Comparison of ENCODE assay signal across 9 mouse cellular contexts in the genomic region with DNA sequence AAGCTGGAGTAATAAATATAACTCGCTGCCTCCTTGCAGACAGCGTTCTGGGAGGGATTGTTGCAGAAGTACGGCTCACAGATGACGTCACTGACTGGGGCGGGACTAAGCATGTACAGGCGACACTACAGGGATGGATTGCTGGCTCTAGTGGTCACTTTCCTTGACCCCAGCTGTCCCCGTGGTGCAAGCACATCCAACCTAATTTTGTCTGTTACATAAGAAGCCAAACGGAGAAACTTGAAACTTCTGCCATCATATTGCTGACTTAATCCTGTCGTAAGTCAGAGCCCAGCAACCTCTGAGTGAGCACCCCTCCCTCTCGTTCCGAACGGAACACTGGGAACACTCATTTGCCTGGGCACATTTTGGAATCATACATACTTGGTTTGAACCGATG. TPM values are rescaled to one million over a fixed set of nuclear protein-coding genes. Genes with fewer than 3 reads are reported as not detected.
A peak's percentile ranks its signal among the peaks of the same experiment; 100 is the strongest.
DNase-seq lines count a peak whose midpoint lies in the region; ATAC-seq and TF ChIP-seq lines count a peak whose summit lies in the region.
"Had no signal": no experiment of that assay in that cellular context is flagged by ENCODE, and none has a peak within 500 bp of the region (broad histone marks: within the 10 kb centered on the region; RNA-seq: fewer than 3 reads in every experiment).

No protein-coding gene starts in this region.

- peak; percentile 34 for DNase-seq in 3134 (ENCODE audit: extremely low read depth, insufficient read length, low spot score)
- DNase-seq in brain, embryonic 14.5 days (ENCODE audit: low read depth), result peak; percentile 88
- DNase-seq in kidney, adult 9 months, result peak; percentile 60
- peak; percentile 73 for DNase-seq in limb, embryonic 14.5 days (ENCODE audit: low spot score)
- DNase-seq in midbrain, embryonic 14.5 days, result peak; percentile 82

- H3K4me3 ChIP-seq in embryonic fibroblast, embryonic 13.5 days (ENCODE audit: insufficient read depth, low read length), result peak overlapping the region; percentile 4; the same call in 1 of the 2 replicates
- H3K4me3 ChIP-seq in heart, embryonic 11.5 days (ENCODE audit: low read depth, low read length), result no peak overlapping the region
- peak overlapping the region; percentile 37 for H3K4me3 ChIP-seq in limb, embryonic 14.5 days (replicated peaks; ENCODE audit: low read length)
- peak overlapping the region; percentile 33 for H3K4me3 ChIP-seq in midbrain, embryonic 14.5 days (replicated peaks; ENCODE audit: low read depth, low read length)
- peak overlapping the region; percentile 36 for H3K4me3 ChIP-seq in stomach, embryonic 15.5 days (replicated peaks)

- TF ChIP-seq CTCF in brain, embryonic 14.5 days (IDR thresholded peaks at IDR 0.05; ENCODE audit: borderline replicate concordance, extremely low read depth, insufficient read depth, insufficient read length), result no peak
- no peak for TF ChIP-seq CTCF in embryonic fibroblast, embryonic 13.5 days (IDR thresholded peaks at IDR 0.05; ENCODE audit: borderline replicate concordance, insufficient read depth, low read length)

- H3K27ac ChIP-seq in embryonic fibroblast, embryonic 13.5 days (ENCODE audit: insufficient read depth, low read length), result peak overlapping the region; percentile 43
- H3K27ac ChIP-seq in heart, embryonic 11.5 days (ENCODE audit: low read depth, low read length), result no peak overlapping the region
- H3K27ac ChIP-seq in limb, embryonic 14.5 days (replicated peaks; ENCODE audit: low read depth, low read length), result no peak overlapping the region
- H3K27ac ChIP-seq in midbrain, embryonic 14.5 days (replicated peaks; ENCODE audit: low read depth, low read length), result no peak overlapping the region
- H3K27ac ChIP-seq in stomach, embryonic 15.5 days, result no peak overlapping the region

- WGBS in heart, embryonic 11.5 days (ENCODE audit: insufficient replicate concordance), result 33% methylated on average over 13 of the region's 13 CpGs
- 14% methylated on average over 13 of the region's 13 CpGs for WGBS in limb, embryonic 14.5 days
- WGBS in midbrain, embryonic 14.5 days, result 27% methylated on average over 13 of the region's 13 CpGs
- WGBS in stomach, embryonic 15.5 days, result 11% methylated on average over 13 of the region's 13 CpGs

- H3K36me3 ChIP-seq in heart, embryonic 11.5 days (ENCODE audit: control insufficient read depth, insufficient read depth, low read length), result no peaks in the 10 kb centered on the region
- H3K36me3 ChIP-seq in limb, embryonic 14.5 days (ENCODE audit: control insufficient read depth, insufficient read depth, low read length), result no peaks in the 10 kb centered on the region
- H3K36me3 ChIP-seq in midbrain, embryonic 14.5 days (ENCODE audit: control insufficient read depth, insufficient read depth, low read length), result no peaks in the 10 kb centered on the region
- no peaks in the 10 kb centered on the region for H3K36me3 ChIP-seq in stomach, embryonic 15.5 days

- no peaks in the 10 kb centered on the region for H3K9me3 ChIP-seq in heart, embryonic 11.5 days (replicated peaks; ENCODE audit: control insufficient read depth, low read length)
- H3K9me3 ChIP-seq in limb, embryonic 14.5 days (ENCODE audit: control insufficient read depth, low read length), result no peaks in the 10 kb centered on the region
- H3K9me3 ChIP-seq in midbrain, embryonic 14.5 days (ENCODE audit: control insufficient read depth, low read length), result no peaks in the 10 kb centered on the region
- no peaks in the 10 kb centered on the region for H3K9me3 ChIP-seq in stomach, embryonic 15.5 days

- peak overlapping the region; percentile 27 for H3K4me2 ChIP-seq in heart, embryonic 11.5 days
- H3K4me2 ChIP-seq in limb, embryonic 14.5 days (replicated peaks; ENCODE audit: low read depth, low read length, severe bottlenecking), result peak overlapping the region; percentile 54
- peak overlapping the region; percentile 55 for H3K4me2 ChIP-seq in midbrain, embryonic 14.5 days (ENCODE audit: low read length)
- peak overlapping the region; percentile 57 for H3K4me2 ChIP-seq in stomach, embryonic 15.5 days

- H3K27me3 ChIP-seq in heart, embryonic 11.5 days (ENCODE audit: control insufficient read depth, insufficient read depth, low read length), result peaks cover under 1% of the 10 kb centered on the region; the same call in 1 of the 2 replicates
- no peaks in the 10 kb centered on the region for H3K27me3 ChIP-seq in limb, embryonic 14.5 days (ENCODE audit: control insufficient read depth, insufficient read depth, low read length)
- H3K27me3 ChIP-seq in midbrain, embryonic 14.5 days (ENCODE audit: control insufficient read depth, insufficient read depth, low read length), result no peaks in the 10 kb centered on the region
- no peaks in the 10 kb centered on the region for H3K27me3 ChIP-seq in stomach, embryonic 15.5 days (replicated peaks)
- H3K27me3 ChIP-seq: Patski had no signal

- peaks cover 3% of the 10 kb centered on the region; the same call in 1 of the 2 replicates for H3K4me1 ChIP-seq in embryonic fibroblast, embryonic 13.5 days (ENCODE audit: control insufficient read depth, insufficient read depth, low read length)
- no peaks in the 10 kb centered on the region for H3K4me1 ChIP-seq in heart, embryonic 11.5 days (ENCODE audit: control insufficient read depth, insufficient read depth, low read length)
- no peaks in the 10 kb centered on the region for H3K4me1 ChIP-seq in limb, embryonic 14.5 days (ENCODE audit: control insufficient read depth, insufficient read depth, low read length)
- H3K4me1 ChIP-seq in midbrain, embryonic 14.5 days (ENCODE audit: control insufficient read depth, insufficient read depth, low read length), result no peaks in the 10 kb centered on the region
- H3K4me1 ChIP-seq in stomach, embryonic 15.5 days, result no peaks in the 10 kb centered on the region

- TF ChIP-seq POLR2A in brain, embryonic 14.5 days (IDR thresholded peaks at IDR 0.05; ENCODE audit: borderline replicate concordance, extremely low read depth, insufficient read depth, insufficient read length, poor library complexity, severe bottlenecking), result no peak
- TF ChIP-seq POLR2A in embryonic fibroblast, embryonic 13.5 days (IDR thresholded peaks at IDR 0.05; ENCODE audit: low read depth, low read length), result peak; percentile 38
- TF ChIP-seq POLR2A in limb, embryonic 14.5 days (IDR thresholded peaks at IDR 0.05; ENCODE audit: borderline replicate concordance, extremely low read depth, insufficient read depth, insufficient read length), result no peak

- no peak for ATAC-seq in heart, embryonic 11.5 days (replicated peaks; ENCODE audit: insufficient number of reproducible peaks, low FRiP score, low TSS enrichment)
- peak; percentile 83 for ATAC-seq in limb, embryonic 14.5 days (ENCODE audit: low FRiP score, low read depth)
- ATAC-seq in midbrain, embryonic 14.5 days (ENCODE audit: low FRiP score, low TSS enrichment), result peak; percentile 73; the same call in 1 of the 2 replicates
- peak; percentile 53; the same call in 1 of the 2 replicates for ATAC-seq in stomach, embryonic 15.5 days (ENCODE audit: insufficient read depth, low FRiP score, low read depth)
- ATAC-seq: Patski had no signal

- no peak overlapping the region for H3K9ac ChIP-seq in heart, embryonic 11.5 days (ENCODE audit: low read depth, low read length)
- H3K9ac ChIP-seq in limb, embryonic 14.5 days (ENCODE audit: low read depth, low read length, severe bottlenecking), result peak overlapping the region; percentile 38; the same call in 1 of the 2 replicates
- H3K9ac ChIP-seq in midbrain, embryonic 14.5 days (replicated peaks; ENCODE audit: low read length), result peak overlapping the region; percentile 43; the same call in 1 of the 2 replicates
- H3K9ac ChIP-seq in stomach, embryonic 15.5 days, result no peak overlapping the region

RNA-seq across cellular contexts. Expression of a gene that starts 52.1 kb away (rescaled TPM):
- polyA plus RNA-seq in brain, embryonic 14.5 days (2012; rRNA removed), result 96.1 and 100 TPM in 2 replicates
- polyA plus RNA-seq in embryonic fibroblast, embryonic 13.5 days (2011; ENCODE audit: insufficient read length, low read depth, missing spikeins), result 271 and 367 TPM in 2 replicates
- 212 and 236 TPM in 2 replicates for polyA plus RNA-seq in heart, embryonic 11.5 days (2014; fragmentation: Nextera tagmentation; extraction: Ambion mirVana)
- 71.0 and 82.0 TPM in 2 replicates for polyA plus RNA-seq in limb, embryonic 14.5 days (2012; rRNA removed)
- polyA plus RNA-seq in limb, embryonic 14.5 days (2014; fragmentation: Nextera tagmentation; extraction: Ambion mirVana), result 211 and 223 TPM in 2 replicates
- 246 and 272 TPM in 2 replicates for polyA plus RNA-seq in midbrain, embryonic 14.5 days (2014; fragmentation: Nextera tagmentation; extraction: Ambion mirVana)
- 218 and 225 TPM in 2 replicates for polyA plus RNA-seq in stomach, embryonic 15.5 days (2015; fragmentation: Nextera tagmentation; extraction: Ambion mirVana)

Comparison
In these comparisons a context has a peak if more than half of its experiments do, and no peak if none do; other contexts are left out.
1. DNase-seq: peak in every context shown above with its lines; median percentile 88 in brain, embryonic 14.5 days; 82 in midbrain, embryonic 14.5 days; 73 in limb, embryonic 14.5 days; 60 in kidney, adult 9 months; 34 in 3134.
2. H3K9ac ChIP-seq: peak in limb, embryonic 14.5 days (single experiment) and midbrain, embryonic 14.5 days (single experiment); none in heart, embryonic 11.5 days (single experiment) and stomach, embryonic 15.5 days (single experiment).
3. Peak in every context shown above with its lines, with median percentiles within 50 percentile points of each other: H3K4me2 ChIP-seq.